Comparison of ENCODE assay signal across 14 mouse cellular contexts in the genomic region with DNA sequence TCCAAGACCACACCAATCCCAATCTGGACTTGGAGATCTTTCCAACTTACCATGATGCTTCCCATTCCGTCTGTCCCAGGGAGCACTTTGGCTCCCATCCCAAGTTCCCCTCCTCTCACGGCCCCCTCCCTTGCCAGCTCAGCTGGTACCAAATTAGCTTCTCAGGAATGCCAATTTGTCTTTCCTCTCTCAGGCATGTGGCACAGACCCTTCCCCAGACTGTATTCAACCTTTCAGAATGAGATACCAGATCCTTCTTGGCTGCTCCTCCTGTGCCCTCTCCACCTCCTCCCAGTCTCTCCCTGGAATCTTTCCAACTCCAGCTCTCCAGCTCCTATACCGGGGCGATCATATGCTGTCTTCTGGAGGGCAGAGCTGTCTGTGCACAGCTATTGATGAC.
DNase-seq lines count a peak whose midpoint lies in the region; ATAC-seq lines count a peak whose summit lies in the region.
"Had no signal": no experiment of that assay in that cellular context is flagged by ENCODE, and none has a peak within 500 bp of the region (broad histone marks: within the 10 kb centered on the region; RNA-seq: fewer than 3 reads in every experiment).

No protein-coding gene starts in this region.

- no peak overlapping the region for H3K27ac ChIP-seq in hindbrain, embryonic 14.5 days
- H3K27ac ChIP-seq in hindbrain, embryonic 11.5 days (ENCODE audit: low read depth, low read length), result no peak overlapping the region
- H3K27ac ChIP-seq: heart, embryonic 10.5 days; kidney, postnatal 0 days; limb, embryonic 13.5 days; lung, embryonic 15.5 days had no signal

- no peaks in the 10 kb centered on the region for H3K36me3 ChIP-seq in hindbrain, embryonic 14.5 days (replicated peaks; ENCODE audit: control insufficient read depth, insufficient read depth)
- no peaks in the 10 kb centered on the region for H3K36me3 ChIP-seq in hindbrain, embryonic 11.5 days (ENCODE audit: control insufficient read depth, insufficient read depth, low read length)
- H3K36me3 ChIP-seq: heart, embryonic 10.5 days; limb, embryonic 13.5 days; lung, embryonic 15.5 days had no signal

- H3K4me3 ChIP-seq in hindbrain, embryonic 14.5 days (replicated peaks; ENCODE audit: low read length), result no peak overlapping the region
- H3K4me3 ChIP-seq in hindbrain, embryonic 11.5 days (ENCODE audit: low read depth, low read length), result no peak overlapping the region
- H3K4me3 ChIP-seq: heart, embryonic 10.5 days; limb, embryonic 13.5 days; lung, embryonic 15.5 days; megakaryocyte, embryonic 14.5 days; myocyte had no signal

- ATAC-seq in hindbrain, embryonic 14.5 days (ENCODE audit: low FRiP score), result peak; percentile 65
- ATAC-seq in hindbrain, embryonic 11.5 days (ENCODE audit: low FRiP score), result no peak
- ATAC-seq in CD4-positive, CD25-positive, alpha-beta regulatory T cell, adult 4 months, result no peak

- no peak overlapping the region for H3K9ac ChIP-seq in hindbrain, embryonic 14.5 days
- no peak overlapping the region for H3K9ac ChIP-seq in hindbrain, embryonic 11.5 days (ENCODE audit: low read depth, low read length)
- H3K9ac ChIP-seq: limb, embryonic 13.5 days; lung, embryonic 15.5 days had no signal

- 52% methylated on average over 4 of the region's 4 CpGs for WGBS in hindbrain, embryonic 14.5 days
- WGBS in hindbrain, embryonic 11.5 days, result 88% methylated on average over 4 of the region's 4 CpGs

- DNase-seq in hindbrain, embryonic 14.5 days (ENCODE audit: low spot score), result no peak
- DNase-seq in hindbrain, embryonic 11.5 days (ENCODE audit: low spot score), result no peak
- peak; percentile 67 for DNase-seq in 3T3-L1 (ENCODE audit: low read depth, low spot score)
- peak; percentile 78 for DNase-seq in brain, adult 2 months (ENCODE audit: low read depth, low spot score)
- peak; percentile 90 to 94 for DNase-seq in cerebellum, postnatal 14 days
- DNase-seq in frontal cortex, postnatal 14 days (ENCODE audit: low spot score in 2 of 2), result no peak
- DNase-seq: adrenal gland, postnatal 14 days had no signal

- H3K9me3 ChIP-seq in hindbrain, embryonic 14.5 days (ENCODE audit: control insufficient read depth, low read length), result no peaks in the 10 kb centered on the region
- no peaks in the 10 kb centered on the region for H3K9me3 ChIP-seq in hindbrain, embryonic 11.5 days (ENCODE audit: control insufficient read depth, low read length)
- H3K9me3 ChIP-seq: heart, embryonic 10.5 days; limb, embryonic 13.5 days; lung, embryonic 15.5 days; megakaryocyte, embryonic 14.5 days had no signal

- H3K4me2 ChIP-seq in hindbrain, embryonic 14.5 days (replicated peaks), result no peak overlapping the region
- no peak overlapping the region for H3K4me2 ChIP-seq in hindbrain, embryonic 11.5 days (replicated peaks; ENCODE audit: low read depth, low read length)
- H3K4me2 ChIP-seq: limb, embryonic 13.5 days; lung, embryonic 15.5 days had no signal

- H3K4me1 ChIP-seq in hindbrain, embryonic 14.5 days (replicated peaks; ENCODE audit: control insufficient read depth, insufficient read depth, low read length), result peaks cover 12% of the 10 kb centered on the region
- no peaks in the 10 kb centered on the region for H3K4me1 ChIP-seq in hindbrain, embryonic 11.5 days (replicated peaks; ENCODE audit: control insufficient read depth, insufficient read depth, low read length)
- H3K4me1 ChIP-seq: megakaryocyte, embryonic 14.5 days had no signal

- no peaks in the 10 kb centered on the region for H3K27me3 ChIP-seq in hindbrain, embryonic 14.5 days (ENCODE audit: control insufficient read depth, insufficient read depth, low read length)
- H3K27me3 ChIP-seq in hindbrain, embryonic 11.5 days (ENCODE audit: control insufficient read depth, insufficient read depth, low read length), result no peaks in the 10 kb centered on the region
- H3K27me3 ChIP-seq: lung, embryonic 15.5 days had no signal

Comparison
In these comparisons a context has a peak if more than half of its experiments do, and no peak if none do; other contexts are left out.
1. DNase-seq: peak in 3T3-L1 (single experiment), brain, adult 2 months (single experiment) and cerebellum, postnatal 14 days (2 of 2); none in hindbrain, embryonic 14.5 days (single experiment), hindbrain, embryonic 11.5 days (single experiment) and frontal cortex, postnatal 14 days (0 of 2).